Comparison of ENCODE assay signal across 24 mouse cellular contexts in the genomic region with DNA sequence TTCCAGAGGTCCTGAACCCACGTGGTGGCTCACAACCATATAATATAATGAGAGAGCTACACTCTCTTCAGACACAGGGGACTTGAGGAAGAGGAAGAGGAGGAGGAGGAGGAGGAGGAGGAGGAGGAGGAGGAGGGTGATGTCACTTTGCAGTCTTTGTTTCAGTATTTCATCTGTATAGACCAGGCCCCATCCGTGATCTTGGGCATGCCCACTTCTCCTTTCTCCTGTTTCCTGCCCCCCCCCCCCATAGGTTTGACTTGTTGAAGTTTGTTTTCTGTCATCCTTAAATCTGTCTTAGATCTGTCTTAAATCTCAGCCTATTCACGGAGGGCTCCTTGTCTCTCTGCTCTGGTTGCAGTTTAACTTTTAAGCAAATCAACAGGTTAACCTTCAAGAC.
A peak's percentile ranks its signal among the peaks of the same experiment; 100 is the strongest.
DNase-seq lines count a peak whose midpoint lies in the region; ATAC-seq and TF ChIP-seq lines count a peak whose summit lies in the region.
"Had no signal": no experiment of that assay in that cellular context is flagged by ENCODE, and none has a peak within 500 bp of the region (broad histone marks: within the 10 kb centered on the region; RNA-seq: fewer than 3 reads in every experiment).

No protein-coding gene starts in this region.

- no peaks in the 10 kb centered on the region for H3K4me1 ChIP-seq in forebrain, embryonic 10.5 days
- H3K4me1 ChIP-seq in forebrain, embryonic 16.5 days (replicated peaks; ENCODE audit: control insufficient read depth, insufficient read depth, low read length) = no peaks in the 10 kb centered on the region
- H3K4me1 ChIP-seq in hindbrain, embryonic 10.5 days (replicated peaks) = no peaks in the 10 kb centered on the region
- no peaks in the 10 kb centered on the region for H3K4me1 ChIP-seq in hindbrain, embryonic 11.5 days (replicated peaks; ENCODE audit: control insufficient read depth, insufficient read depth, low read length)
- H3K4me1 ChIP-seq in midbrain, embryonic 10.5 days = no peaks in the 10 kb centered on the region
- H3K4me1 ChIP-seq in midbrain, embryonic 14.5 days (ENCODE audit: control insufficient read depth, insufficient read depth, low read length) = no peaks in the 10 kb centered on the region
- peaks cover 0 to 2% of the 10 kb centered on the region in 2 experiments; a peak in 1 of 4 replicates for H3K4me1 ChIP-seq in MEL (ENCODE audit: control insufficient read depth in 1 of 2, insufficient read depth in 2 of 2, low read length in 2 of 2)
- H3K4me1 ChIP-seq: hindbrain, embryonic 12.5 days; liver, embryonic 13.5 days; neural tube, embryonic 15.5 days had no signal

- H3K27ac ChIP-seq in forebrain, embryonic 10.5 days = no peak overlapping the region
- no peak overlapping the region for H3K27ac ChIP-seq in forebrain, embryonic 16.5 days (ENCODE audit: low read length)
- no peak overlapping the region for H3K27ac ChIP-seq in hindbrain, embryonic 10.5 days
- no peak overlapping the region for H3K27ac ChIP-seq in hindbrain, embryonic 11.5 days (ENCODE audit: low read depth, low read length)
- H3K27ac ChIP-seq in midbrain, embryonic 10.5 days (replicated peaks) = no peak overlapping the region
- no peak overlapping the region for H3K27ac ChIP-seq in midbrain, embryonic 14.5 days (replicated peaks; ENCODE audit: low read depth, low read length)
- H3K27ac ChIP-seq in MEL (ENCODE audit: control insufficient read depth, low read depth, low read length) = no peak overlapping the region
- H3K27ac ChIP-seq: hindbrain, embryonic 12.5 days; hindbrain, postnatal 0 days; liver, embryonic 13.5 days; macrophage; neural tube, embryonic 15.5 days had no signal

- TF ChIP-seq CTCF in MEL (IDR thresholded peaks at IDR 0.05 in 2 of 3, conservative IDR thresholded peaks at IDR 0.05 in 1 of 3; ENCODE audit: control insufficient read depth in 1 of 3, insufficient read depth in 1 of 3, low read depth in 2 of 3, low read length in 3 of 3, poor library complexity in 1 of 3, severe bottlenecking in 1 of 3) = no peak

- peaks cover 21% of the 10 kb centered on the region for H3K27me3 ChIP-seq in forebrain, embryonic 10.5 days (ENCODE audit: poor library complexity, severe bottlenecking)
- peaks cover 18% of the 10 kb centered on the region for H3K27me3 ChIP-seq in forebrain, embryonic 16.5 days (replicated peaks; ENCODE audit: control insufficient read depth, insufficient read depth, low read length)
- peaks cover 21% of the 10 kb centered on the region for H3K27me3 ChIP-seq in hindbrain, embryonic 10.5 days (ENCODE audit: insufficient read depth, poor library complexity, severe bottlenecking)
- H3K27me3 ChIP-seq in hindbrain, embryonic 11.5 days (ENCODE audit: control insufficient read depth, insufficient read depth, low read length) = peaks cover 7% of the 10 kb centered on the region; the same call in 1 of the 2 replicates
- peaks cover 23% of the 10 kb centered on the region for H3K27me3 ChIP-seq in midbrain, embryonic 10.5 days (ENCODE audit: low read depth, poor library complexity, severe bottlenecking)
- peaks cover 15% of the 10 kb centered on the region for H3K27me3 ChIP-seq in midbrain, embryonic 14.5 days (ENCODE audit: control insufficient read depth, insufficient read depth, low read length)
- no peaks in the 10 kb centered on the region for H3K27me3 ChIP-seq in MEL (ENCODE audit: control insufficient read depth in 1 of 2, insufficient read depth in 2 of 2, low read length in 2 of 2)

- H3K4me3 ChIP-seq in forebrain, embryonic 10.5 days = no peak overlapping the region
- no peak overlapping the region for H3K4me3 ChIP-seq in forebrain, embryonic 16.5 days (replicated peaks; ENCODE audit: low read length)
- no peak overlapping the region for H3K4me3 ChIP-seq in hindbrain, embryonic 10.5 days
- H3K4me3 ChIP-seq in hindbrain, embryonic 11.5 days (ENCODE audit: low read depth, low read length) = no peak overlapping the region
- H3K4me3 ChIP-seq in midbrain, embryonic 10.5 days = no peak overlapping the region
- no peak overlapping the region for H3K4me3 ChIP-seq in midbrain, embryonic 14.5 days (replicated peaks; ENCODE audit: low read depth, low read length)
- peak overlapping the region; percentile 31 to 33; a peak in 2 of 4 replicates for H3K4me3 ChIP-seq in MEL (ENCODE audit: control insufficient read depth in 1 of 2, insufficient read depth in 1 of 2, low read depth in 2 of 2, low read length in 2 of 2)
- H3K4me3 ChIP-seq: hindbrain, embryonic 12.5 days; liver, embryonic 13.5 days; neural tube, embryonic 15.5 days had no signal

- no peak for TF ChIP-seq POLR2A in MEL (IDR thresholded peaks at IDR 0.05; ENCODE audit: control insufficient read depth in 1 of 2, insufficient read depth in 1 of 2, low read depth in 1 of 2, low read length in 2 of 2, poor library complexity in 1 of 2)

- no peak for TF ChIP-seq EP300 in MEL (IDR thresholded peaks at IDR 0.05; ENCODE audit: low read depth in 1 of 2, low read length in 2 of 2)

- no peaks in the 10 kb centered on the region for H3K36me3 ChIP-seq in forebrain, embryonic 10.5 days (replicated peaks)
- H3K36me3 ChIP-seq in forebrain, embryonic 16.5 days (ENCODE audit: control insufficient read depth, insufficient read depth) = no peaks in the 10 kb centered on the region
- H3K36me3 ChIP-seq in hindbrain, embryonic 10.5 days = no peaks in the 10 kb centered on the region
- no peaks in the 10 kb centered on the region for H3K36me3 ChIP-seq in hindbrain, embryonic 11.5 days (ENCODE audit: control insufficient read depth, insufficient read depth, low read length)
- no peaks in the 10 kb centered on the region for H3K36me3 ChIP-seq in midbrain, embryonic 10.5 days
- H3K36me3 ChIP-seq in midbrain, embryonic 14.5 days (ENCODE audit: control insufficient read depth, insufficient read depth, low read length) = no peaks in the 10 kb centered on the region
- H3K36me3 ChIP-seq in MEL (ENCODE audit: control insufficient read depth in 1 of 2, insufficient read depth in 2 of 2, low read length in 2 of 2) = no peaks in the 10 kb centered on the region
- H3K36me3 ChIP-seq: hindbrain, embryonic 12.5 days; liver, embryonic 13.5 days; neural tube, embryonic 15.5 days had no signal

- peaks cover 11% of the 10 kb centered on the region; the same call in 1 of the 2 replicates for H3K9me3 ChIP-seq in forebrain, embryonic 10.5 days
- H3K9me3 ChIP-seq in forebrain, embryonic 16.5 days (ENCODE audit: control insufficient read depth, low read length) = no peaks in the 10 kb centered on the region
- peaks cover 7% of the 10 kb centered on the region; the same call in 1 of the 2 replicates for H3K9me3 ChIP-seq in hindbrain, embryonic 10.5 days
- no peaks in the 10 kb centered on the region for H3K9me3 ChIP-seq in hindbrain, embryonic 11.5 days (ENCODE audit: control insufficient read depth, low read length)
- H3K9me3 ChIP-seq in midbrain, embryonic 10.5 days (replicated peaks) = 0 out of 2 replicates have a peak, but pooled peaks cover 8% of the 10 kb centered on the region
- no peaks in the 10 kb centered on the region for H3K9me3 ChIP-seq in midbrain, embryonic 14.5 days (ENCODE audit: control insufficient read depth, low read length)
- H3K9me3 ChIP-seq in MEL (replicated peaks; ENCODE audit: insufficient read depth, low read length) = no peaks in the 10 kb centered on the region
- H3K9me3 ChIP-seq: hindbrain, embryonic 12.5 days; neural tube, embryonic 15.5 days had no signal

- H3K4me2 ChIP-seq in forebrain, embryonic 16.5 days (ENCODE audit: low read length) = no peak overlapping the region
- no peak overlapping the region for H3K4me2 ChIP-seq in hindbrain, embryonic 11.5 days (replicated peaks; ENCODE audit: low read depth, low read length)
- no peak overlapping the region for H3K4me2 ChIP-seq in midbrain, embryonic 14.5 days (ENCODE audit: low read length)
- H3K4me2 ChIP-seq: hindbrain, embryonic 12.5 days; liver, embryonic 13.5 days; neural tube, embryonic 15.5 days had no signal

- no peak overlapping the region for H3K9ac ChIP-seq in forebrain, embryonic 16.5 days (replicated peaks; ENCODE audit: low read depth, low read length)
- H3K9ac ChIP-seq in hindbrain, embryonic 11.5 days (ENCODE audit: low read depth, low read length) = no peak overlapping the region
- no peak overlapping the region for H3K9ac ChIP-seq in midbrain, embryonic 14.5 days (replicated peaks; ENCODE audit: low read length)
- H3K9ac ChIP-seq in MEL (ENCODE audit: control insufficient read depth, low read depth, low read length, poor library complexity, severe bottlenecking) = peak overlapping the region; percentile 37
- H3K9ac ChIP-seq: forebrain, postnatal 0 days; hindbrain, embryonic 12.5 days; liver, embryonic 13.5 days; neural tube, embryonic 15.5 days had no signal

- no peak for ATAC-seq in forebrain, embryonic 16.5 days
- no peak for ATAC-seq in hindbrain, embryonic 11.5 days (ENCODE audit: low FRiP score)
- ATAC-seq in midbrain, embryonic 14.5 days (ENCODE audit: low FRiP score, low TSS enrichment) = no peak

- peak; percentile 11 for DNase-seq in forebrain, embryonic 10.5 days (ENCODE audit: extremely low spot score, low spot score)
- peak; percentile 1 for DNase-seq in hindbrain, embryonic 10.5 days (ENCODE audit: low spot score)
- DNase-seq in hindbrain, embryonic 11.5 days (ENCODE audit: low spot score) = no peak
- DNase-seq in midbrain, embryonic 10.5 days (ENCODE audit: low spot score) = peak; percentile 6
- no peak for DNase-seq in midbrain, embryonic 14.5 days
- DNase-seq in MEL (ENCODE audit: low read depth, low spot score) = peak; percentile 73
- DNase-seq in frontal cortex, postnatal 14 days (ENCODE audit: low spot score in 2 of 2) = no peak
- DNase-seq: adrenal gland, adult 8-10 months; cerebellum, adult 8-10 months; cerebellum, postnatal 25 days; gastrocnemius, postnatal 10 days; kidney, postnatal 4 days; liver, embryonic 13.5 days; lung, adult 2 months; lung, postnatal 10 days; right cerebral cortex, adult 18-20 months; right cerebral cortex, postnatal 4 days; thymus, postnatal 14 days had no signal

- 93% methylated on average over 2 of the region's 3 CpGs for WGBS in forebrain, embryonic 10.5 days
- 72% methylated on average over 3 of the region's 3 CpGs for WGBS in forebrain, embryonic 16.5 days
- 65% methylated on average over 3 of the region's 3 CpGs for WGBS in hindbrain, embryonic 10.5 days
- WGBS in hindbrain, embryonic 11.5 days = 70% methylated on average over 3 of the region's 3 CpGs
- 77% methylated on average over 3 of the region's 3 CpGs for whole genome bisulfite sequencing in midbrain, embryonic 10.5 days
- 67% methylated on average over 3 of the region's 3 CpGs for WGBS in midbrain, embryonic 14.5 days

- no peak for TF ChIP-seq RAD21 in MEL (IDR thresholded peaks at IDR 0.05; ENCODE audit: low read depth, low read length)

- no peaks in the 10 kb centered on the region for H3K79me2 ChIP-seq in MEL (ENCODE audit: control insufficient read depth, insufficient read depth, low read length, poor library complexity)

TF ChIP-seq in MEL, 35 proteins besides CTCF, POLR2A, EP300 and RAD21 (continues in another document):
- TF ChIP-seq ZMIZ1 (IDR thresholded peaks at IDR 0.05; ENCODE audit: low read depth, low read length) = no peak
- no peak for TF ChIP-seq MAX (IDR thresholded peaks at IDR 0.05; ENCODE audit: low read length)
- no peak for TF ChIP-seq GATA1 (IDR thresholded peaks at IDR 0.05; ENCODE audit: low read depth, low read length)
- TF ChIP-seq NRF1 (IDR thresholded peaks at IDR 0.05; ENCODE audit: insufficient read depth, low read depth, low read length, poor library complexity, severe bottlenecking) = peak; percentile 55; the same call in 1 of the 2 replicates

Comparison
In these comparisons a context has a peak if more than half of its experiments do, and no peak if none do; other contexts are left out.
1. DNase-seq: peak in forebrain, embryonic 10.5 days (single experiment), hindbrain, embryonic 10.5 days (single experiment), midbrain, embryonic 10.5 days (single experiment) and MEL (single experiment); none in hindbrain, embryonic 11.5 days (single experiment), midbrain, embryonic 14.5 days (single experiment) and frontal cortex, postnatal 14 days (0 of 2).
2. H3K4me3 ChIP-seq: peak in MEL (2 of 2); none in forebrain, embryonic 10.5 days (single experiment), forebrain, embryonic 16.5 days (single experiment), hindbrain, embryonic 10.5 days (single experiment), hindbrain, embryonic 11.5 days (single experiment), midbrain, embryonic 10.5 days (single experiment) and midbrain, embryonic 14.5 days (single experiment).